Mouse (Mus musculus) urinary bladder, postnatal 14 days (tissue): Measurements from ENCODE around the gene Foxd3.
"Not testable (repeated sequence)": the region's sequence is repeated elsewhere in the genome, so short reads cannot be mapped to it uniquely, and the experiment has no call there.

Source experiments
- DNase-seq: peaks from one replicate; pipeline ENCODE4 v3.0.0; 2021; ENCODE audit warnings: low spot score

The Foxd3 gene

GRCm38 (mm10) chr4:99655937-99656604, at the start of gene Foxd3:
Foxd3 (plus strand) TSS chr4:99656299.
- DNase-seq: no peak

GRCm38 (mm10) chr4:99612156-99612555, 43.9 kb upstream of the Foxd3 start:
- DNase-seq: no peak

GRCm38 (mm10) chr4:99612609-99613350, 43.3 kb upstream of the Foxd3 start:
- DNase-seq: no peak

- DNase-seq: no peak
Measured at GRCm38 (mm10) chr4:99626047-99626844, 29.9 kb upstream of the Foxd3 start.

GRCm38 (mm10) chr4:99627057-99627456, 29.0 kb upstream of the Foxd3 start:
- DNase-seq: no peak

- no peak for DNase-seq
Measured at GRCm38 (mm10) chr4:99636038-99636437, 20.1 kb upstream of the Foxd3 start.

GRCm38 (mm10) chr4:99636711-99637110, 19.4 kb upstream of the Foxd3 start:
- DNase-seq: no peak

GRCm38 (mm10) chr4:99640619-99641018, 15.5 kb upstream of the Foxd3 start:
- DNase-seq: not testable (repeated sequence)

GRCm38 (mm10) chr4:99641920-99642319, 14.2 kb upstream of the Foxd3 start:
- DNase-seq: no peak

GRCm38 (mm10) chr4:99645560-99645959, 10.5 kb upstream of the Foxd3 start:
- DNase-seq: no peak

- DNase-seq: no peak
Measured at GRCm38 (mm10) chr4:99650088-99650944, 5.8 kb upstream of the Foxd3 start.

GRCm38 (mm10) chr4:99650945-99651690, 5.0 kb upstream of the Foxd3 start:
- no peak for DNase-seq

- DNase-seq: no peak
Measured at GRCm38 (mm10) chr4:99651823-99652450, 4.2 kb upstream of the Foxd3 start.

- no peak for DNase-seq
Measured at GRCm38 (mm10) chr4:99652576-99653210, 3.4 kb upstream of the Foxd3 start.

- DNase-seq: no peak
Measured at GRCm38 (mm10) chr4:99653216-99653607, 2.9 kb upstream of the Foxd3 start.

GRCm38 (mm10) chr4:99653608-99654221, 2.4 kb upstream of the Foxd3 start:
- no peak for DNase-seq

GRCm38 (mm10) chr4:99654621-99655296, 1.3 kb upstream of the Foxd3 start:
- DNase-seq: no peak

- DNase-seq: no peak
Measured at GRCm38 (mm10) chr4:99656605-99657429, 718 bp downstream of the Foxd3 start.
